Mouse (Mus musculus): ENCODE data around the gene Nkapl.

Gene Nkapl

DNA sequence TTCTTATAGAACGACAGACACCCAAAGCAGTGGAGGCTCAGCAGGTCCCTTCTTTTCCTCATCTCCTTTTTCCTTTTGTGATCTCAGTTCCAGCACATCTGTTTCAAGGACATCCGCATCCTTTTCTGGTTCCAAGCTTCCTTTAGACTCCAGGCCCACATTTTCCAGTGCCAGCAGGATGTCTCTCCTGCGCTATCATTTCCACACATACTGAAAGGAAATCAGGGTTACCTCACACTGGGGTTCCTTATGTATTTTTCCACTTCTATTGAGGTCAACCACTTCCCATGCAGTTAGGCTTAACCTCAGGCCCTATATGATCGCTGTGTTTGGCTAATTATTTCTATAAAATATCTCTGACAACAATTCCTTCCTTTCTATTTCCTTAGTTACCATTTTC, 32.8 kb downstream of the Nkapl start:
- no peak for DNase-seq (ENCODE audit: low read depth, low spot score)

DNA sequence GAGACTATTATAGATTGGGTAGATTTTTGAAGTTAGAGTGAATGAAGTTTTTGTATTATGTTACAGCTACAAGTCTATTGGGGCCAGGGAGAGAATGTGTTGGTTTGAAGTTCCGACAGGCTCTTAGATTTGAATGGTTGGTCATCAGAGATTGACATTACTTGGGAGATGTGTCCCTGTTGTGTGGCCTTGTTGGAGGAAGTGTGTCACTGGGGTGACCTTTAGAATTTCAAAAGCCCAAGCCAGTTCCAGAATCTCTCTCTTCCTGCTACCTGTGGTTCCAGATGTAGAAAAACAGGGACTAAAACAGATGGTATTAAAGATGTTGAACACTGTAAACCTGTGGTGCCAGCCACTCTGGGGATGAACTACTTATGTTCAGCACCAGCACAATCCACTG, 40.7 kb downstream of the Nkapl start:
- DNase-seq (ENCODE audit: low read depth, low spot score): no peak

DNA sequence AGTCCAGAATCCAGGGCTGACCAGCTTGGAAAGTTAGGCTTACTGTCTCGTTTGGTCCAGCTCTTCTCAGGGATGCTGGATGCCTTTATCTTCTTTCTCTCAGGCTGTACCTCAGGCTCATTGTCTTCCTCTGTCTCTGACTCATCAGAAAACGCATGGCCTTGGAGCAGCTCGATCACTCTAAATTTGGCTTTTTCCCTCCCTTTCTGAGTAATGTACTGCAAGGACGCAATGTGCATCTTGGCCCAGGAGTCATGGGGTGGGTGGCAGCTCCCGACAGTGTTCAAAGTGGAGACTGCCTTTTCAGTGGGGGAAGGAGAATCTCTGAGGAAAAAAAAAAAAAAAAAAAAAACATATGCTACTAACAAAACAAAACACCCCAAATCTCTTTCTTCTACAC, 45.0 kb downstream of the Nkapl start:
- DNase-seq (ENCODE audit: low read depth, low spot score): no peak

DNA sequence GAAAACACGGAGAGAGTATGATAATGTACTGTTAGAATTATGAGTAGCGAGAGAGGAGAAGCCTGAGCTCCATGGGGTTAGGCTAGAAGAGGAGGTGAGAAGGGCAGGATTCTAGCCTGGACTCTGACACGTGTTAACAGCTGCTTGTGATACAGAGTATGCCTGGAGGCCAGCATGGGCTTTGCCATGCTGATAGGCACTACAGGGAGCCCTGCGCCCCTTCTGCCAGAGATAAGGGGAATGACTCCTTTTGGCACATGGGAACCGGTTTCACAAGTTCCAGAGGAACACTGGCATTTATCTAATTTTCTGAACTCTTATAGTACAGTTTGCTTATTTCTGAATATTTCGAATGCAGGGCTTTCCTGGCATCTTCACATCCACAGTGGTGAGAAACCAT, 49.4 kb downstream of the Nkapl start:
- no peak for DNase-seq (ENCODE audit: low read depth, low spot score)

DNA sequence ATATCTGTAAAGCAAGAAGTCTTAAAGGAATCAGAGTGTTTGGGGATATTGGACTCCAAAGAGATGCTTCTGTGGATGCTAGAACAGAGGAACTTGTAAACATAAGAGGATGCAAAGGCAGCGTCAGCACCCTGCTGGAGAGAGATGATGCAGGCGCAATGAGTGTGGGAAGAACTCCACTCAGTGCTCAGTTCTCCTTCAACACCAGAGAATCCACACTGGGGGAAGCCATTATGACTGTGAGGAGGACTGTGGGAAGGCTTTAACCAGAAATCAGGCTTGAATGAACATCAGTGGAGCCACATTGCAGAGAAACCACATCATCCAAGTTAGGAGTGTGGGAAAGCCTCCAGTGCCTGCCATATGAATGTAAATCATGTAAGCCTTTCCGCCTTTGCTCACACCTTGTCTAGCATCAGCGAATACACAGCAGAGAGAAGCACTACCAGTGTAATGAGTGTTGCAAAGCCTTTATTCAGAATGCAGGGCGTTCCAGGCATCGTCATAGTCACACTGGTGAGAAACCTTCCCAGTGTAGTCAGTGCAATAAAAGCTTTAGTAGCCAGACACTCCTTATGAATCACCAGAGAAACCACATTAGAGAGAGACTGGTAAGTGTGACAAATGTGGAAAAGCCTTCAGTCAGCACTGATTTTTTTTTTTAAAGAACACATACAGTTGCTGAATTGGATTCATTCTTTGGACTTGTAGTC, 50.9 kb downstream of the Nkapl start:
- DNase-seq (ENCODE audit: low read depth, low spot score): no peak
